Mouse (Mus musculus) neural tube, embryonic 14.5 days (tissue): ENCODE measurements around the gene Bub1. TPM values are rescaled to one million over a fixed set of nuclear protein-coding genes. Genes with fewer than 3 reads are reported as not detected.

Source experiments
- ATAC-seq: fragments of 200-750 bp; cut with Nextera tagmentation; 2 replicates; pipeline ENCODE4 v1.8.0; 2017; ENCODE audit warnings: low read depth, mild to moderate bottlenecking, moderate TSS enrichment, moderate library complexity
- H3K27ac ChIP-seq: fragments of 300-500 bp; sonication (generic); 2 replicates; pipeline ENCODE4 v1.5.1; 2014; ENCODE audit warnings: low read depth, mild to moderate bottlenecking, control low read depth, low read length, moderate library complexity, mixed read lengths
- H3K27me3 ChIP-seq: fragments of 300-500 bp; sonication (generic); 2 replicates; pipeline ENCODE4 v1.6.1; 2014; ENCODE audit warnings: low read length; ENCODE audit not compliant: control insufficient read depth, insufficient read depth
- H3K36me3 ChIP-seq: fragments of 300-500 bp; sonication (generic); 2 replicates; pipeline ENCODE4 v1.6.1; 2014; ENCODE audit warnings: low read length, mixed read lengths; ENCODE audit not compliant: control insufficient read depth, insufficient read depth
- H3K4me1 ChIP-seq: fragments of 300-500 bp; sonication (generic); 2 replicates; pipeline ENCODE4 v1.6.1; 2014; ENCODE audit warnings: low read length; ENCODE audit not compliant: control insufficient read depth, insufficient read depth
- H3K4me2 ChIP-seq: fragments of 300-500 bp; sonication (generic); 2 replicates; pipeline ENCODE4 v1.6.1; 2014; ENCODE audit warnings: mild to moderate bottlenecking, low read depth, low read length, control low read depth
- H3K4me3 ChIP-seq: fragments of 300-500 bp; sonication (generic); 2 replicates; pipeline ENCODE4 v1.5.1; 2014; ENCODE audit warnings: low read depth, low read length, control low read depth, mixed read lengths
- H3K9ac ChIP-seq: fragments of 300-500 bp; sonication (generic); replicated peaks from 2 replicates; pipeline ENCODE4 v1.6.1; 2014; ENCODE audit warnings: low read depth, mild to moderate bottlenecking, control low read depth, low read length, mixed read lengths
- H3K9me3 ChIP-seq: fragments of 300-500 bp; sonication (generic); 2 replicates; pipeline ENCODE4 v1.6.1; 2016; ENCODE audit warnings: low read length; ENCODE audit not compliant: control insufficient read depth
- WGBS: fragments of 180-500 bp; shearing (Covaris S2); extraction: QIAGEN DNeasy Blood & Tissue Kit; methylation state at CpG from one replicate; pipeline ENCODE4 v1.1.7; 2014; 5-methylcytosine and 5-hydroxymethylcytosine counted together
- polyA plus RNA-seq: library from polyadenylated mRNA; unstranded; fragments of >200 nt; fragmentation: Nextera tagmentation; extraction: Ambion mirVana; gene quantifications from 2 replicates; pipeline ENCODE4 v1.2.1, GENCODE M21; 2014

Gene Bub1
- polyA plus RNA-seq, 1 experiment from 2014 or later: 1.9 TPM

DNA sequence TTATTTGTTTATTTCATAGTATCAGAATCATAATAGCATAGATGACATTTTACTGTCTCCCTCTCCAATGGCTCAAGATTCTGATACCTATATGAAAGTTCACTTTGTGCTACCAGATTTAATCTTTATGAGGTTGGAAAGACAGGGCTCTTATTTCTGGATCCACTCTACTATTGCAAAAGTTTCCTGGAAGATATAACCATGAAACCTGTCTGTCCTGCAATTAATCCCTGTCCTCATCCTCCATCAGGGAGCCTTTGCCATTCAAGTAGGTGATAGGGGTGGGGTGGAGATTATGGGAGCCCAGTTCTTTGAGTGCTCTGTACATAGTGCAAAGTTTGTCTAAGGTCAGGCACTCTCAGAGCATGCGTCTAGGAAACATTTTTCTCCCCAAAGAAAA, 9.7 kb upstream of the Bub1 start:
- Histone ChIP-seq H3K4me2 (no peak overlapping the region), H3K4me3 (no peak overlapping the region), H3K9me3 (no peaks in the 10 kb centered on the region), H3K27ac (no peak overlapping the region), H3K27me3 (peaks cover 5% of the 10 kb centered on the region; the same call in 1 of the 2 replicates), H3K9ac (no peak overlapping the region), H3K36me3 (no peaks in the 10 kb centered on the region), H3K4me1 (no peaks in the 10 kb centered on the region)
- WGBS: 90% methylated on average over 1 of the region's 1 CpGs
- ATAC-seq: no peak

- 12% methylated on average over 11 of the region's 11 CpGs for WGBS
- H3K9ac ChIP-seq: no peak overlapping the region
- H3K4me3 ChIP-seq: no peak overlapping the region
- H3K4me1 ChIP-seq: no peaks in the 10 kb centered on the region
- H3K27me3 ChIP-seq: peaks cover 5% of the 10 kb centered on the region; the same call in 1 of the 2 replicates
- no peak overlapping the region for H3K4me2 ChIP-seq
- ATAC-seq: no peak
- no peaks in the 10 kb centered on the region for H3K9me3 ChIP-seq
- H3K27ac ChIP-seq: no peak overlapping the region
- no peaks in the 10 kb centered on the region for H3K36me3 ChIP-seq
Measured at GRCm38 (mm10) chr2:127839425-127839824, 7.8 kb upstream of the Bub1 start.

DNA sequence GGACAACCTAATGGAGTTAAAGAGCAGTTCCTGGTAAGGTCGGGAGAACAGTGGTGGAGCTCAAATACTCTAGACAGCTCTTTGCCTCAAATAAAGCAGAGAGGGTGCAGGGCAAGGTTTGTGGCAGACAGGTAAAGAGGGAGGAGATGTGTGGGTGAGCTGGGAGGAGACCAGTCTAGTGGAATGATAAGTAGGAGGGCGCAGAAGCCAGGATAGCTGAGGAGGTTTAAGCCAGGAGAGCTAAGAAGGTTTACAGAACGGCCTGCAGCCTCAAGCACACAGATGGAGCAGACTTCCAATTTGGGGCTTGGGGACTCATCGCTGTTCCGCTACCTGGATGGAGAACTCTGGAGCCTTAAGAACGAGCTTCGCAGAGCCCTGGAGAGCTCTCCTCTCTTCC, 6.9 kb upstream of the Bub1 start, which contains the start of gene Acoxl:
TSS of gene Acoxl (plus strand) at position 301 of the 400 bp plus-strand sequence.
- no peaks in the 10 kb centered on the region for H3K9me3 ChIP-seq
- H3K4me1 ChIP-seq: no peaks in the 10 kb centered on the region
- H3K4me3 ChIP-seq: no peak within 1 kb of the TSS
- no peak within 1 kb of the TSS for H3K4me2 ChIP-seq
- no peaks in the 10 kb centered on the region for H3K36me3 ChIP-seq
- 74% methylated on average over 7 of the region's 7 CpGs for WGBS
- H3K27me3 ChIP-seq: peaks cover 5% of the 10 kb centered on the region; the same call in 1 of the 2 replicates
- H3K9ac ChIP-seq: no peak within 1 kb of the TSS
- ATAC-seq: no peak
- H3K27ac ChIP-seq: no peak within 1 kb of the TSS

DNA sequence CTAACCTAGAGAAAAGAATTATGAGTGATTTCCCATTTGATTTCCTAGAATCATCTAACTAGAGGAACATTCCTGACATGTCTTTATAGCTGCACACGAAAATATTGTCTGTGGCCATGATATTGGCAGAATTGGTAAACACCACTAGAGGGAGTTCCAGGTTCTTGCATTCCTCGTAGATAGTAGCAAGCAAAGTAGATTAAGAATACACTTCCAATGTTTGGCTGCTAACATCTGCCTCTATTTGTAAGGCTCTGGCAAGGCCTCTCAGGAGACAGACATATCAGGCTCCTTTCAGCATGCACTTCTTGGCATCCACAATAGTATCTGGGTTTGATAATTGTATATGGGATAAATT, 1.1 kb upstream of the Bub1 start:
- Histone ChIP-seq H3K27ac (no peak overlapping the region), H3K9me3 (no peaks in the 10 kb centered on the region), H3K9ac (no peak overlapping the region), H3K4me1 (no peaks in the 10 kb centered on the region), H3K27me3 (no peaks in the 10 kb centered on the region), H3K36me3 (no peaks in the 10 kb centered on the region), H3K4me3 (no peak overlapping the region), H3K4me2 (no peak overlapping the region)
- WGBS: 24% methylated on average over 2 of the region's 2 CpGs
- no peak for ATAC-seq

DNA sequence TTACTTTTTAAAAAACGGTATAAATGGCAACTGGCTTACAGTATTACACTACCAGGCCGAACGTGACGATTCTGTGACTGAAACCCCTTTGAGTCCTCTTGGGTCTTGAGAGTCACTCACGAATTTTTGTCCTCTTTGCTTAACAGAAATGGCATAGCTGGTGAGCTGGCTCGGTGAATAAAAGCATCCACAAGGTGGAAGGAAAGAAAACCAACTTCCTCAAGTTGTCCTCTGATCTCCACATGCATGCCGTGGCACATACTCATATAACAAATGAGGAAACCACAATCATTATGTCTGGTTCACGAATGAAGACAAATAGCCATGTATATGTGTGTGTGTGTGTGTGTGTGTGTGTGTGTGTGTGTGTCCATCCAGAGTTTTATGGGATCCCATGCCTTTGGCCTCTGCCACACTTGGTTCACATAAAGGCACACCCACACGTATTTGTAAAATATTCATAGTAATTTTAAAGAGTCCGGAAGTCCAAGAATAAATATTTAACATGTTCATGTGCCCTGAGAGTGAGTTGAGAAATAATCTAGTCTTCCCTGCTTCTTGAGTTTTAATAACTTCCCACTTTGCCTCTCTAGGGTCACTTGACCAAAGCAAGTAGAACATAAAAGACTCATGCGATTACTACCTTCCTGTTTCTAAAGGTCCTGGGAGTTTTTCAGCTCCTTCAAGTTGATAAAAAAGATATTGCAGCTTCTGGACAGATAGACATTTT, 603 bp upstream of the Bub1 start:
- Histone ChIP-seq H3K4me1 (no peaks in the 10 kb centered on the region), H3K4me3 (peak overlapping the region; percentile 38), H3K9me3 (no peaks in the 10 kb centered on the region), H3K9ac (peak overlapping the region; percentile 29; the same call in 1 of the 2 replicates), H3K4me2 (peak overlapping the region; percentile 51), H3K27ac (no peak overlapping the region), H3K27me3 (no peaks in the 10 kb centered on the region), H3K36me3 (no peaks in the 10 kb centered on the region)
- WGBS: 41% methylated on average over 11 of the region's 11 CpGs
- ATAC-seq: peak; percentile 61; the same call in 1 of the 2 replicates

DNA sequence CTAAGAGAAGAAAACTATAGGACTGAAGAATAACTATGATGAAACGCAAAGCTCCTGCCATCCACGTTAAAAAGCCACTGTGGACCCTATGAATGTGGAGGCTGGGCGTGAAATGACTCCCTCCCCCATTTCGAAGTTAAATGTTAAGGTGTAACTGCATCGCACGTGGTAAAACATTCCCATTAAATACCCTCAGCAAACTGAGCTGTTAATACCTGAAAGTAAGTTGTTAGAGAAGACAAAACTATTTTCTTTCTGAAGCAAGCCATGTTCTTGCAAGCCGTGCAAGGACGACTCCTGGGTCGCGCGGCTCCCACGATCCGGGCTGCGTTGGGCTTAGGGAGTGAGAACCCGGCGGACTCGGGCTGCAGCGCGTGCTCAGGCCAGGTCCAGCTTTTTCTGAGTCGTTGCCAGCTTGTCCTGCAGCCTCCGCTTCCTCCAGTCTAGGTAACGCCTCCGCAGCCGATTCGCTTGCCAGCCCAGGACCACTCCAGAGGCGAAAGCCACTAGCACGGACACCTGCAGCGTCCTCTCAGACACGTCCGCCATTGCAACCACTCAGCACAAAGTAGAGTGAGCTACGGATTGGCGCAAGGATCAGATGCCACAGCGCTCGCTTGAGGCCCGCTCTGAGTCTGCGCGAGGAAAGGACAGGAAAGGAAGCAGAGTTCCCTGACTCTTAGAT, 39.6 kb downstream of the Bub1 start, which contains the start of gene Mtln:
TSS of gene Mtln (minus strand) at position 570 of the 685 bp plus-strand sequence.
- Histone ChIP-seq H3K27me3 (no peaks in the 10 kb centered on the region), H3K4me1 (peaks cover 8% of the 10 kb centered on the region), H3K36me3 (no peaks in the 10 kb centered on the region), H3K4me3 (peak within 1 kb of the TSS; percentile 62), H3K9ac (peak within 1 kb of the TSS; percentile 70), H3K9me3 (no peaks in the 10 kb centered on the region), H3K4me2 (peak within 1 kb of the TSS; percentile 70), H3K27ac (peak within 1 kb of the TSS; percentile 81)
- ATAC-seq: peak; percentile 97
- WGBS: 1% methylated on average over 37 of the region's 37 CpGs

DNA sequence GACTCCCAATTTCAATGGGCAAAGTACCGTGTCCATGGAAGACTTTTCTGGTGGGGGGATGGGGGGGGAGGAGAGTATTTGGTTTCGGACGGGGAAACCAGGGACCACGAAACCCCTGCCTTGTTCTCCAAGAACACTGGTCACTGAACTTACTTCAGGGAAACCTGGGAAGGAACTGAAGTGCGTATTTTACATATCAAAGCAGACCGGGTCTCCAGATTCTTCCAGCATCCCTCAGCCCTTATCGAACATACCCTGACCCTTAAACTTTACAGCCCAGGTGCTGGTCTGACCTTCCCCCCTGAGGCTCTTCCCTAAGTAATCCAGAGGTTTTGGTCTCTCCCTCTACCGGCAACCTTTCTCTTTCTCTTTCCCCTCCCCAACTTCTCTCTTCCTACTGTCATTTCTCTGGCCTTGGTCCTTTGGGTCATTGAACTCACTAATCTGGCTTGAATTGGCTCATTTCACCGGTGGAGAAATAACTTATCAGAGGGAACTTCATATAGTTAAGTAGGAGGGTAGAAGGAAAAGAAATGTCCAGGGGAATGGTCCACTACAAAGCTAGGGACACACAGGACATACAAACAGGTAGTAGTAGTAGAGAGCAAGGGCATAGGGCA, 41.9 kb downstream of the Bub1 start:
- H3K9me3 ChIP-seq: no peaks in the 10 kb centered on the region
- H3K9ac ChIP-seq: no peak overlapping the region
- H3K27ac ChIP-seq: no peak overlapping the region
- H3K4me1 ChIP-seq: peaks cover 8% of the 10 kb centered on the region
- H3K4me2 ChIP-seq: peak overlapping the region; percentile 71
- ATAC-seq: no peak
- no peaks in the 10 kb centered on the region for H3K36me3 ChIP-seq
- H3K4me3 ChIP-seq: no peak overlapping the region
- no peaks in the 10 kb centered on the region for H3K27me3 ChIP-seq
- WGBS: 20% methylated on average over 9 of the region's 9 CpGs

GRCm38 (mm10) chr2:127789138-127789537, 42.5 kb downstream of the Bub1 start:
- 5% methylated on average over 11 of the region's 11 CpGs for WGBS
- Histone ChIP-seq H3K9ac (peak overlapping the region; percentile 63; the same call in 1 of the 2 replicates), H3K9me3 (no peaks in the 10 kb centered on the region), H3K4me1 (peaks cover 8% of the 10 kb centered on the region), H3K4me3 (peak overlapping the region; percentile 65), H3K36me3 (no peaks in the 10 kb centered on the region), H3K27me3 (no peaks in the 10 kb centered on the region), H3K4me2 (peak overlapping the region; percentile 71), H3K27ac (peak overlapping the region; percentile 40; the same call in 1 of the 2 replicates)
- ATAC-seq: no peak
